Mouse (Mus musculus): Measurements from ENCODE around the gene Gm49368.
A peak's percentile ranks its signal among the peaks of the same experiment; 100 is the strongest.
"Not testable (repeated sequence)": the region's sequence is repeated elsewhere in the genome, so short reads cannot be mapped to it uniquely, and the experiment has no call there.

Gene Gm49368

DNA sequence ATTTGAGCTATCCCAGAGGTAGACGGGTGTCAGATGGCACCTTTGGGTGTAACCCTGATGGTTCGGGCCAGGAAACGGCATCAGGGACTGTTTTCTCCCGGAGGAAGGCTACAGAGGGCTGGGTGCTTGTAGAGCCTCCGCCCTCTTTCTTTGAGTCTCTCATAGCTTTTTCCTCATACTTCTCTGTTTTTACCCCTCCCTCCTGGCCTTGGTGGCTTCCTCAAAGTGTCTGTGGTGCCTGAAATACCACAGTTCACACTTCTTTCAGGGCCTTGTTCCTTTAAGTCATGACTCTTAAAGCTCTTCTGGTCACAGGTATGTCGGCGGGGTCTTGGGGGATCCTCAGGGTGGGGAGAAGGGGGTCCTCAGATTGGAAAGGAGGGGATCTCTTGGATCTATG lies at the start of gene Gm49368, which contains the start of gene Itgam:
Gene Gm49368, plus strand, starts transcription at position 228 of the 400 bp plus-strand sequence.
Gene Itgam, plus strand, starts transcription at position 185 of the 400 bp plus-strand sequence.
- DNase-seq (ENCODE audit: low read depth, low spot score): no peak

DNA sequence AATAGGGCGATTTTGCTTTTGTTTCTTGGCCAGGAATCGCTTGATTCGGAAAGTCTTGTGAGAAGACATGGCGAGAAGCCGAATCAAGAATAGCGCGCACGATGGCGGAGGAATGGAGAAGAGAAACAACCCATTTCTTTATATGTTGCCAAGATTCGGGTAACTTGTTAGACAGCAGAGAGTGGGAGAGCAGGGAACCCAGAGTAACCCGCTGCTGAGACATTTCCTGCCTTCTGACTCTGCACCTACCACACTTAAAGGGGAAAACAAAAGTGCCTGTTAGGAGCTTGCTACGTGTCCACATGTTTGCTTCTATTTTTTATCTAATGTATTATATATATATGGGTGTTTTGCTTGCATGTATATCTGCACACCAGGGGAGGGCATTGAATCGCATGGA lies 49.4 kb upstream of the Gm49368 start:
- DNase-seq (ENCODE audit: low read depth, low spot score): no peak

DNA sequence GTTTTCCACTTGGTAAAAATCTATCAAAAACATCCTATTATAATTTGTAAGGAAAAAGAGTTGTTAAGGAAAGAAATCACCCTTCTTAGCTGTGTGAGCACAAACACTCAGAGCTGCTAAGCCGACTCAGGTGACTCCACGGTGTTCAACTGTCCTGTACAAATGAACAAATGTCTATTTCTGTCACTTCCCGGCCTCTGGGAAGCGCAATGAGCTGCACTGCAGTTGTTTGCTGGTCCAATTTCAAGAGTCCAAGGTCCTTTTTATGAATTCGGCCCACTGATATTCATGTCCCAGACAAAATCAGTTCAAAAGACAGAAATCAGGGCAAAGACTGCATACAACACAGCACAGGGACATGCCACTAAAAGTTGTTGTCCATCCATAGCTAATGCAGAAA lies 46.3 kb upstream of the Gm49368 start:
- not testable (repeated sequence) for DNase-seq (ENCODE audit: low read depth, low spot score)

DNA sequence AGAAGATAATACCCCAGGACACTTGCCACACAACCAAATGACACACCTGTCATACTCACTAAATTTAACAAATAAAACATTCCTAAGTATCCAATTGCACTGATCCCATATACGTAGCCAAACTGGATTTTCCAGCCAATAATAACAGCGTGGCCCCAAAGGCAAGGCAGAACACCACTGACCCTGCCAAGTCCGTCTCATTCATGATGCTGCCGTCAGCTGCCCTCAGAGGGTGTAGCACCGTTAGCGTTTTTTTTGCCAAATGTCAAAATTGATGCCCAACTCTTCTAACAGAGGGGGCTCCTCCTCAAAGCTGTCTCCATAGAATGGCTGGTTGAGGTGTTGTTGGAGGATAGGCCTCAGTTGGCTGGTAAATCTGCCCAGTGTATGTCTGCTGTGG lies 45.8 kb upstream of the Gm49368 start:
- no peak for DNase-seq (ENCODE audit: low read depth, low spot score)

DNA sequence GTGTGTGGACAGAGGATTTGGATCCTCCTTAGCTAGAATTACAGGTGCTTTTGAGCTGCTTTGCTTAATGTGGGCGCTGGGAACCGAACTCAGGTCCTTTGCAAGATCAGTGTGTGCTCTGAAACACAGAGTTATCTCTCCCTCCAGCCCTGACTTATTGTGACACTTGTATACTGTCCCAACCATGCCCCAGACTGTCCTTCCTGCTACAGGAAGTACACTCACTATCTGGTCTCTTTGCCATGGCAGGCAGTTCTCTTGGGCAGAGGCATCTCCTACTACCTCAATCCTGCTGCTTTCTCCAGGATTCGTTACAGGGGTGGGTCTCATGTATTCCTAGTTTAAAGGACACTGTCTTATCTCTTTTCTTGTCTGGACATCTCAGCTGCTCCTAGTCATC lies 44.2 kb upstream of the Gm49368 start:
- no peak for DNase-seq (ENCODE audit: low read depth, low spot score)

DNA sequence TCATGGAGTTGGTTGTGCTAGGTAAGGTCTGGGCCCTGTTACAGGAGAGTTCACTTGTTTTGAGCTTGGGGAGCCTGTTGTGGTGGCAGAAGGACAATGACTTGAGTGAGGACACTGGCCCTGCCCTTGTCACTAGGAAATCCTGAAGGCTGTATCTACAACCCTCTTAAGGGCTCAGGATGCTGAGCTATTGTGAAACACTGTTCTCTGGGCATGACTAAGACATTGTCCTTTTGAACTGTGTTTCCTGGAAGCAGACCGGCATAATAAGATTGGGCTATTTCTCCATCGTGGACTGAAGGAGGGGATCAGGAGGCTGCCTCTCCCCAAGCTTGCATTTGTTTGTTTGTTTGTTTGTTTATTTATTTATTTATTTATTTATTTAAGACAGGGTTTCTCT lies 43.3 kb upstream of the Gm49368 start:
- no peak for DNase-seq (ENCODE audit: low read depth, low spot score)

DNA sequence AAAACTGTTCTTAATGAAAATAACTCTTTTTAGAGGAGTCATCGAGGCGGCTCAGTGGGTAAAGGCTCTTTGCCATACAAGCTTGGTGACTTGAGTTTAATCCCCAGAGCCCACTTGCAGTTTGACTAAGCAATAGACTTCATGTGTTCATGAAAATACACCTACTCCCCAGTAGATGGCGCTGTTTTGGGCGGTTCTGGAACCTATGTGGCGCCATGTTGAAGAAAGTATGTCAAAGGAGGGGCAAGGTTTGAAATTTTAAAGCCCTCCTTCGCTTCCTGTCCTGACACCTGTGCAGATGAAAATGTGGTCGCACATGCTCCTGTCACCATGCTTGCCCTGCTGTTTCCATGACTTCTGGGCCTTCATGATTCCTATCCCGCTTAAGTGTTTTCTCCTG lies 39.5 kb upstream of the Gm49368 start:
- DNase-seq (ENCODE audit: low read depth, low spot score): no peak

DNA sequence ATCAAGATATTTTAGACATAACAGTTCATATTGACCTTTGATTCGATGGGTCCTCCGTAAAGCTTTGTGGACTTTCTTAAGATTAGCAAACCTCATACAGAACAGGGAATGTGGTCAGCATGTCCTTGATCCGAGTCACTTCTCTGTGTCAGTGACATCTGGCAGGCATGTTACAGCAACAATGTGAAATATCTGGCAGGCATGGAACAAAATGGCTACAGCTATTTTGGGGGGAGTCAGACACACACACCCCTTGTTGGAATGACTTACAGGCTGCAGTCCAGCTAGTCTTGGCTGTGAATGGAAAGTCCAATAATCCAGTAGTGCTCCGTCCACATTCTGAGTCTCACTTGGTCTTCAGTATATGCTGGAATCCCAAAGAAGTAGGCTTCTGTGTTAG lies 38.9 kb upstream of the Gm49368 start:
- no peak for DNase-seq (ENCODE audit: low read depth, low spot score)

DNA sequence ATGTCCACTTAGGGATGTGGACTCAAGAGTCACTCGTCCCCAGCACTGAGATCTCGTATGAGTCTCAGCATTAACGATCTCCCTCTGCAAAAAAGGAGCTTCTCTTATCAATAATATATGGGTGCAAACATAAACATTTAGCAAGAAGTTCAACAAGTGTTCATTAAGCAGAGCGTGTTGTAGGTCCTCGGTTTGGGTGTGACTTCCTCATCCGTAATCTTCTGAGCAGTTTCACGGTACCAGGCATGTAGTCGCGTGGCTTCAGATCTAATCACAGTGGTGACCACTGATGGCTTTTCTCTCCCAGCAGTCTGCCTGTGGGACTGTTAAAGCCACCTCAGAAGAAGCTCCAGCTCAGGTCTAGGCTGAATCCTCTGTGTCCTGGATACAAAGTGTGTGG lies 38.1 kb upstream of the Gm49368 start:
- no peak for DNase-seq (ENCODE audit: low read depth, low spot score)

DNA sequence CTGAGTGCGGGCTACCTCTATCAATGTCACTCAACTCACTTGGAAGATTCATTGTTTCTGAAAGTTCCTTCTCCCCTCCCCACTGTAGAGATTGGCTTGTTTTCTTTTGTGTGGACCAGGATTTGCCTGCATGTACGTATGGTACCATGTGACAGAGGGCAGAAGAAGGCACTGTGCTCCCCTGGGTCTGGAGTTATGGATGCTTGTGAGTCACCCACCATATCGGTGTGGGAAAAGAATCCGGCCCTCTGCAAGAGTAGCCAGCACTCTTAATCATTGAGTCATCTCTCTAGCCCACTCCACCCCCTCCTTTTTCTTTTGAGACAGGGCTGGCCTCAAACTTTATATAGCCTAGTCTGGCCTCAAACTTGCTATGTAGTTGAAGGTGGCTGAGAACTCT lies 37.6 kb upstream of the Gm49368 start:
- no peak for DNase-seq (ENCODE audit: low read depth, low spot score)

DNA sequence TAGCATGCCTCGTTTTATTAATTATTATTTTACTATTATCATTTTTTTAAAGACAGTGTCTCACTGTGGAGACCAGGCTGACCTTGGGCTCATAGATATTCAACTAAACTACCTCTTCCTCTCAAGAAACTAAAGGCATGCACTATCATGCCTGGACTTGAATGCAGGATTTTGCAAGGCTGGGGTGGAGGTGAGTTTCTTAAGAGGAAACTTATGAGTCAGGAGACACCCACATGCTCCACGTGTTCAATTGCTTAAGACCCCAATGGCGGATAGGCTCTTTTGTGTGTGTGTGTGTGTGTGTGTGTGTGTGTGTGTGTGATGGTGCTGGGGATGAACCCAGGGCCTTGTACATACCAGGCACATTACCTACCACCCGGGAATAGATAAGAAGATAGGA lies 37.1 kb upstream of the Gm49368 start:
- no peak for DNase-seq (ENCODE audit: low read depth, low spot score)

DNA sequence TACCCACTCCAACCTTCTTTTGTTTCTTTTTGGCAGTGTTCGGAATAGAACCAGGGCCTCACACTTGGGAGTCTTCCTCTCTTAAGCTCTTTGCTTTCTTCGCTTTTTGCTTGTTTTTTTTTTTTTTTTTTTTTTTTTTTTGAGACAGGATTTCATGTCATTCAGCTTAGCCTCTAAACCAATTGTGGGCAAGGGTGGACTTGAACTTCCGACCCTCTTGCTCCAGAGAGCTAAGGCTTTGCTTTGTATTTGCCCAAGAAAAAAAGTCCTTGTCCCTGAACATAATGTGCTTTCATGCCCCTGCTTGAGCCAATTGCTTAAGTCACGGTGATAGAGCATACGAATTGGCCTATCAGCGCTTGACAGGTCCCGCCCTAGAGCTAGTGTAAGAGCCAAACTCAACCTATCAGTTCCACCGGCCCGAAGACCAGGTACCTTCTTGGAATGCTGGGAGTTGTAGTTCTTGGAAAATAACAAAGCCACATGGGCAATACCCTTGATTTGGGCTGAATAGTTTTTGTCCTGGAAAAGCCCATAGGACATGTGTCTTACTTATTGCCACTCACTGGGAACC lies 31.0 kb upstream of the Gm49368 start:
- DNase-seq (ENCODE audit: low read depth, low spot score): peak; percentile 18

DNA sequence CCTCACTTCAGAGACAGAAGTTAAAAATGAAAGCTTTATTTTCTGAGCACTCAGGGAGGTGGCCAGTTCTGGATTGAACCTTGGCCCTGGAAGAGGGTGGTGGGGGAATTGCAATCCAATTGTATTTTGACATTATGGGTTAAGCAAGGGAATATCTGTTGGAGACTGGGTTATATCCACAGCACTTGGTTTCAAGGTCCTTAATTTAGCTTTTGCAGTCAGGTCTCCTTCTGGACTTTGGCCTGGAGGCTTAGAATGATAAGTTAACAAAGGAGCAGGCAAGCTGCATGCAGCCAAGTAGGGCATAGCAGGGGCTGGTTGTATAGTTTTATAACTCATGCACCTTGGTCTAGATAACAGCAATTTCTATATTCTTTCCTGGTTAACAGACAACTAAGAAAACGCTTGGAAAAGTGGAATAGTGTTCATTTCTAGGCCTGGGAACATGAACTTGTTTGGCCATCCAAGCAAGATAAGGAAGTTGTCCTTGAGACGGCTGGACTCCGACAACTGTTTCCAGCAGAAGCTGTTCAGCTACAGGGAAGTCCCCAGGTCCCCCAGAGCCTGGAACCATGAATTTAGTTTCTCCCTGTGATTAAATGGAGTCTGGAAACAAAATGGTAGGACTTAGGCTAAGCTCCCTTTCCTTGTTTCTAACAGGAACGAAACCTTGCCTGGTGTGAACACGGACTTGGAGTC lies 30.0 kb upstream of the Gm49368 start:
- DNase-seq (ENCODE audit: low read depth, low spot score): no peak

DNA sequence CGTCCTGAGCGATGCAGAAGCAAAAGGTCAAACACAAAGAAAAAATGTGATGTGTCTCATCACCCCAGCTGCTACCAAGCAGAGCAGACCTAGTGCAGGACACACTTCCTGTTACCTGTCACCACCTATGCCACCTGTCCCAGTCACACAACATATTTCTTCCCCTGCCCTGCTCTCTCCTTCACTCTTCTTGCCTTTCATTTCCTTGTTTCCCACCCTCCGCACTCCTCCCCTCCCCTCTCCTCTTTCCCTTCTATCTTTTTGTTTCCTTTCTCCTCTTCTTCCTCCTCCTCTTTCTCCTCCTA lies 29.5 kb upstream of the Gm49368 start:
- DNase-seq (ENCODE audit: low read depth, low spot score): no peak

DNA sequence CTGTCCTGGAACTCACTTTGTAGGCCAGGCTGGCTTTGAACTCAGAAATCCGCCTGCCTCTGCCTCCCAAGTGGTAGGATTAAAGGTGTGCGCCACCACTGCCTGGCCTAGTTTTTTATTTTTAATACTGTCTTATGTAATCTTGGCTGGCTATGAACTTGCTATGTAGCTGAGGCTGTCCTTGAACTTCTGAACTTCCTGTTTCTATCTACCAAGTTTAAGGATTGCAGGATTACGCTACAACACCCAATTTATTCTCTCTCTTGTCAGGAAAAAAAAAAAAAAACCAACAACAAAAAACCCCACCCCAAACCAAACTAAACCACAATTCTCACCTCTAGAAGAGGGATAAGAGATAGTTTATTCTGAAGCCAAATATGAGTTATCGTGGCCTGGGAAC lies 28.9 kb upstream of the Gm49368 start:
- DNase-seq (ENCODE audit: low read depth, low spot score): no peak

DNA sequence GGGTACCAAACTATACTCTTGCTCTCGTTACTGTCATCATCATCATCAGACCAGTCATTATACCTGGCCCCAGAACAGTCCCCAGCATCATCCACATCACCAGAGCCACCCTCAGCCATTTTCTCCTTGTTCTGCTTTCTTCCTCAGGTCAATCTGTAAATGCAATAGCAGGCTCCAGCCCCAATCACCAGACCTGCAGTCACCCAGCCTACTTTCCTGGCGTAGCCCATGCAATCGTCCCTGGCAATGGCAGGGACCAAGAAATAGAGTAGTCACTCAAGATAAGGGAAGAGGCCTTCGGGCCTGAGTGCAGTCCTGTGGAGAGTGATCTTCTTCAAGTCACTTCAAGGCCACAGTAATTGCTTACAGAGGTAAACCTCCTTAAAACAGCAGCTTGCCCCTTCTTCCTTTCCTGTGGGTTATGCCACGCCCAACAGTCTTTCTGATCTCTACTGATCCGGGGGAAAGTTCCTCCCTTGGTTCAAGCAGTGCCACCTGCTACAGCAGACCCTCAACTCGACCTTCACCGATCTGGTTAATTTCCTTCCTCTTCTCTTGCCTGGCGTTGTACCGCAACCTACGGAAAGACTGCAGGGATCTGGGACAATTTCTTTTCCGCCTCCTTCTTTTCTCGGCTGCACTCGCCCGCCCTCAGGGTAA lies 20.2 kb upstream of the Gm49368 start:
- not testable (repeated sequence) for DNase-seq (ENCODE audit: low read depth, low spot score)

DNA sequence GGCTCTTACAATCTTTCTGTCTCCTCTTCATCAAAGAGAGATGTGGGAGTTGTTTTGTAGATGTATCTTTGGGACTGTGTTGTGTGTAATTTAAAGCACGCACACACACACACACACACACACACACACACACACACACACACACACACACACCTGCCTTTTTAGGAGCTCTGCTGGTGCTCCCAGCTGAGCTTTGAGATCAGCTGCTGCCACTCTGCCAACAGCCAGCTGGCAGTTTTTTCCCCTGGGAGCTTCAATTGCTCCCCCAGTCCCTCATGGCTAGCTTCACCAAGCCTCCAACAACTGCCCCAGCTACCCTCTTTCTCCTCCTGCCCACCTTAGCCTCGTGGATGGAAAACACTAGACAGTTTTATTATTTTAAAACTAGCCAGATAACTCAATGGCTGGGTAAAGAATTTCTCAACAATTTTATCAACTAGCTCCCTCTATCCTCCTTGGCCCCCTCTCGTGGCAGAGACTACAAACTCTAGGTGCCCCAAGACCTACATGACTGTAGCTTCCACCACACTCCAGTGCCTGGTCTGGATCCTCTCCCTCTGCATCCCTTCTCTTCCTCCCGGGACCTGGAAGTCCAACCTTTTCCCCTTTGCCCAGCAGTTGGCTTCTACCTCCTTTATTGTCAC lies 18.2 kb upstream of the Gm49368 start:
- DNase-seq (ENCODE audit: low read depth, low spot score): no peak

DNA sequence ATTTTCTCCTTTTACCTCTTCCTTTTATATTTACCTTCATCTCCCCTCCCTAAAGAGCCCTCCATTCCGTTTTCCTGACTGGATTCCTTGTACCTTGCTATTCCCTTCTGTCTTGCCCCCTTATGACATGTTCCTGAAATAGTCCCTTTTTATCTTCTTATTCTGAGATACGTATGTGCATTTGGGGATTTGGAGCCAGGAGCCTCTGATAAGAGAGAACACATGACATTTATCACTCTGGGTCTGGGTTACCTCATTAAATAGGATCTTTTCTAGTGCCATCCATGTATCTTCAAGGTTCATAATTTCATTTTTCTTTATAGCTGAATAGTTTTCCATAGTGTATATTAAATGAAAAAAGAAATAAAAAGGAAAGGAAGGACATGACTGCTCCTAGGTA lies 16.8 kb upstream of the Gm49368 start:
- DNase-seq (ENCODE audit: low read depth, low spot score): no peak

DNA sequence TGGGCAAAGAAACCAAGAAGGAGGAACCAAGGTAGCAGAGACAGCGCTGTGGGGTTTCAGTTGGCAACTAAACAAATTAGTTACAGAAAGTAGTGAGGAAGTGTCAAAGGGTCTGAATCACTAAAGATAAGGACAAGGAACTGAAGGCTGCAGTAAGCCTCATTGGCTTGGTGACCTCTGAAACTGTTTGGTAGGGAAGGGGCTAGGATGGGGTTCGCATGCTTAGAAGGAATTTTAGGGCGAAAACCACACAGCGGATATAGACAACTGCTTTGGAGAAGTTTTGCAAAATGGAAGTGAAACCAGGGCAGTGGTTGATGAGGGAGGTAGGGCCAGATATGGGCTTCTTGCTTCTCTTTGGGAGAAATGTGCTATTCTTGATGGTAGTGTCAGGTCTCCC lies 13.7 kb upstream of the Gm49368 start:
- no peak for DNase-seq (ENCODE audit: low read depth, low spot score)

DNA sequence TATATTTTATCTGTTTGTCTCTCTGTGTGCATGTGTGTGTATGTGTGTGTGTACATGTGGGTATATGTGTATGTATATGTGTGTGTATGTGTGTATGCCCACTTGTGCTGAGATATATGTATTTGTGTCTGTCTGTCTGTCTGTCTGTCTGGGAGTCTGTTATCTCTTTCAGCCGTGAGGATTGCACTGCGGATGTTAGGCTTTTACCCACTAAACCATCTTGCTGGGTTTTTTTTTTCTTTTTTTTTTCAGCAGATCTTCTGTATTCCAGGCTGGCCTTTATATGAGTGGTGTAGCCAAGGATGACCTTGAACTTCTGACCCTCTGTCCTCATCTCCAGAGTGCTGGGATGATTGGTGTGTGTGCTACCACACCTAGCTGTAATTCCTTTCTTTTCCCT lies 13.2 kb upstream of the Gm49368 start:
- no peak for DNase-seq (ENCODE audit: low read depth, low spot score)

DNA sequence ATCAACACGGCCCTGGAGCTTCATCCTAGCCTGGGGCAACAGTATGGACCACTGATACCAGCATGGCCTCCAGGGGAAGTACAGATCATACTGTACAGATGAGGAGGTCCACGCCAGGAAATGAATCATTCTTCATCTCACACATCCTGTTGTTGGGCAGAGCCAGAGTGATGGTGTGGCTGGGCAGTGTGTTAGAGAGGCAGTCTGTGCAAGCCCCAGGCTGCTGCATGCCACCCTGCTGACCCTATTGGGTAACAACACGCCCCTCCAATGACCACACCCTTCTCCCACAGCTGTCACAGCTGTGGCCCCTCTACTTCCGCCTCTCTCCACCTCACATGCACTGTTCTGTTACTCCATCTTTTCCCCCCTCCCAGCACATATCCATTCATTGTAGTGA lies 11.7 kb upstream of the Gm49368 start:
- no peak for DNase-seq (ENCODE audit: low read depth, low spot score)

DNA sequence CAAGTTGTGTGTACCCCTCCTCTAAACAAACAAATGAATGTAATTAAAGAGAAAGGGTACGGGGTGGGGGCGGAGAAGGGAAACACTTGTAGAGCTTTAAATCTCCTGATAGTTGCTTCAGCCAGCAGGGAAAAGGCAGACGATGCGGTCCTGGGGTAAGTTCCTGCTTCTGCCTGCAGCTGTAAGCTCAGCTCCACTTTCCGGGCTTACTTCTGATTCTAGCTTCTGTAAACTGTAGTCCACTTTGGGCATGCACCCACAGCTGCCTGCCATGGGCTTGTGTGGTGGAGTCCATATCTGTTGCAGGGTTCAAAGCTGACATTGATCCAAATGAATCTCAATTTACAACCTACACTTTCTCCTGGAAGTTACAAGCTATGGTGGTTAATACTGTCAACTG lies 9.4 kb upstream of the Gm49368 start:
- no peak for DNase-seq (ENCODE audit: low read depth, low spot score)

DNA sequence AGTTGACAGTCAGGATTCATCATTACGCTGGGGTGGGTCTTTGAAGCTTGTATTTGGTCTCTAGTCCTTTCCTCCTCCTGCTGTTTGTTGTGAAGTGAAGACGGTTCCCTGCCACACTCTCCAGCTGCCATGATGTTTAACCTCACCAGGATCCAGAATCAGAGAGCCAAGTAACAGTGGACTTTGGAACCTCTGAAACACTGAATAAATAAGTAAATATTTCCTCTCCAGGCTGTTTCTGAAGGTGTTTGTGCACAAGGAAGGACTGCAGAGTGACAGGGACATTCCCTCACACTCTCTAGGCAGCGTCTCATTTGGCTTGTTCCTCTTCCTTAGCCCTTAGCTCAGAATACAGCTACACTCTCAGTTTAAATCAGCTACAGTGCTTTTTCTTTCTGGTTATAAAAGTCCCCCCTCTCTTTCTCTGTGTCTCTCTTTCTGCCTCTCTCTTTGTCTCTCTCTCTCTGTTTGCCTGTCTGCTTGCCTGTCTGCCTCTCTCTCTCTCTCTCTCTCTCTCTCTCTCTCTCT lies 5.5 kb upstream of the Gm49368 start:
- no peak for DNase-seq (ENCODE audit: low read depth, low spot score)

Measured in brain, embryonic 18.5 days (tissue).